ENCODE assay signal across 14 mouse cellular contexts in genomic region chr19:46635766-46636165, GRCm38 (mm10). TPM values are rescaled to one million over a fixed set of nuclear protein-coding genes. Genes with fewer than 3 reads are reported as not detected.
DNase-seq lines count a peak whose midpoint lies in the region; ATAC-seq and TF ChIP-seq lines count a peak whose summit lies in the region.
"Had no signal": no experiment of that assay in that cellular context is flagged by ENCODE, and none has a peak within 500 bp of the region (broad histone marks: within the 10 kb centered on the region; RNA-seq: fewer than 3 reads in every experiment).

No protein-coding gene starts in this region.

- peaks cover 12% of the 10 kb centered on the region; the same call in 1 of the 2 replicates for H3K36me3 ChIP-seq in kidney, embryonic 16.5 days (ENCODE audit: insufficient read depth, low read length)
- no peaks in the 10 kb centered on the region for H3K36me3 ChIP-seq in kidney, adult 2 months (ENCODE audit: control insufficient read depth, insufficient read depth, low read length)
- H3K36me3 ChIP-seq in liver, embryonic 11.5 days (ENCODE audit: control insufficient read depth, insufficient read depth, low read length): peaks cover 11% of the 10 kb centered on the region

- no peak for DNase-seq in gastrocnemius, adult 2 months
- no peak for DNase-seq in gastrocnemius, postnatal 36 days
- no peak for DNase-seq in kidney, adult 2 months
- peak; percentile 18 for DNase-seq in brain, embryonic 14.5 days (ENCODE audit: low read depth)
- no peak for DNase-seq in liver, embryonic 11.5 days (ENCODE audit: low spot score)
- DNase-seq in cerebellum, postnatal 25 days: no peak
- DNase-seq in adrenal gland, postnatal 25 days: no peak
- DNase-seq: adrenal gland, postnatal 36 days; cerebellum, adult 11 months had no signal

- no peak overlapping the region for H3K4me2 ChIP-seq in kidney, embryonic 16.5 days (replicated peaks; ENCODE audit: low read depth, low read length)
- H3K4me2 ChIP-seq in liver, embryonic 11.5 days: peak overlapping the region; percentile 23

- peak overlapping the region; percentile 95 for H3K27ac ChIP-seq in gastrocnemius, adult 2 months
- peak overlapping the region; percentile 46; the same call in 1 of the 2 replicates for H3K27ac ChIP-seq in kidney, embryonic 16.5 days (ENCODE audit: low read length)
- no peak overlapping the region for H3K27ac ChIP-seq in kidney, adult 2 months (ENCODE audit: insufficient read depth, low read depth, low read length)
- peak overlapping the region; percentile 21; the same call in 1 of the 2 replicates for H3K27ac ChIP-seq in liver, embryonic 11.5 days (ENCODE audit: low read depth, low read length)
- H3K27ac ChIP-seq: layer of hippocampus, adult 2 months had no signal

- TF ChIP-seq POLR2A in kidney, adult 2 months (IDR thresholded peaks at IDR 0.05; ENCODE audit: low read depth, low read length): no peak
- no peak for TF ChIP-seq POLR2A in brain, embryonic 14.5 days (IDR thresholded peaks at IDR 0.05; ENCODE audit: borderline replicate concordance, extremely low read depth, insufficient read depth, insufficient read length, poor library complexity, severe bottlenecking)

- no peak for TF ChIP-seq CTCF in gastrocnemius, adult 2 months (IDR thresholded peaks at IDR 0.05)
- no peak for TF ChIP-seq CTCF in kidney, adult 2 months (conservative IDR thresholded peaks at IDR 0.05; ENCODE audit: insufficient read depth, insufficient read length, low read depth, low read length)
- no peak for TF ChIP-seq CTCF in brain, embryonic 14.5 days (IDR thresholded peaks at IDR 0.05; ENCODE audit: borderline replicate concordance, extremely low read depth, insufficient read depth, insufficient read length)

- 62% methylated on average over 9 of the region's 9 CpGs for WGBS in kidney, embryonic 16.5 days
- WGBS in kidney, adult 2 months: 59% methylated on average over 9 of the region's 9 CpGs
- WGBS in liver, embryonic 11.5 days: 31% methylated on average over 9 of the region's 9 CpGs

- no peak for ATAC-seq in kidney, embryonic 16.5 days (ENCODE audit: low FRiP score, low TSS enrichment)
- peak; percentile 69 for ATAC-seq in liver, embryonic 11.5 days (replicated peaks; ENCODE audit: low FRiP score)

- H3K4me3 ChIP-seq in gastrocnemius, adult 2 months: peak overlapping the region; percentile 50
- H3K4me3 ChIP-seq in kidney, embryonic 16.5 days (ENCODE audit: low read length): no peak overlapping the region
- no peak overlapping the region for H3K4me3 ChIP-seq in kidney, adult 2 months (ENCODE audit: insufficient read depth, low read depth, low read length)
- no peak overlapping the region for H3K4me3 ChIP-seq in liver, embryonic 11.5 days (ENCODE audit: low read depth, low read length)
- H3K4me3 ChIP-seq: layer of hippocampus, adult 2 months had no signal

- no peak overlapping the region for H3K9ac ChIP-seq in kidney, embryonic 16.5 days (replicated peaks; ENCODE audit: low read length)
- no peak overlapping the region for H3K9ac ChIP-seq in liver, embryonic 11.5 days (ENCODE audit: low read depth, low read length)

- H3K9me3 ChIP-seq in kidney, embryonic 16.5 days (ENCODE audit: low read length): no peaks in the 10 kb centered on the region
- H3K9me3 ChIP-seq in liver, embryonic 11.5 days (ENCODE audit: control insufficient read depth, low read length): no peaks in the 10 kb centered on the region

- intact Hi-C loops in gastrocnemius, adult 2 months (cut with DNase I): no loop called here
- intact Hi-C loops in gastrocnemius, postnatal 36 days (cut with DNase I): no loop called here

- peaks cover 38% of the 10 kb centered on the region for H3K4me1 ChIP-seq in kidney, embryonic 16.5 days (ENCODE audit: insufficient read depth, low read length)
- H3K4me1 ChIP-seq in kidney, adult 2 months (ENCODE audit: control insufficient read depth, insufficient read depth, low read length): peaks cover 18% of the 10 kb centered on the region
- peaks cover 51% of the 10 kb centered on the region for H3K4me1 ChIP-seq in liver, embryonic 11.5 days (replicated peaks; ENCODE audit: control insufficient read depth, insufficient read depth, low read length)

- no peaks in the 10 kb centered on the region for H3K27me3 ChIP-seq in kidney, embryonic 16.5 days (ENCODE audit: insufficient read depth, low read length)
- H3K27me3 ChIP-seq in kidney, adult 2 months (replicated peaks; ENCODE audit: control insufficient read depth, insufficient read depth, low read length): no peaks in the 10 kb centered on the region
- H3K27me3 ChIP-seq in liver, embryonic 11.5 days (replicated peaks; ENCODE audit: control insufficient read depth, insufficient read depth, low read length): no peaks in the 10 kb centered on the region

RNA-seq across cellular contexts. Expression of gene Wbp1l, which starts 36.9 kb away (rescaled TPM):
- 100 to 1,000 TPM in 1 of 2 experiments, 10 to 100 TPM in 1; 65.4 to 101 TPM for total RNA-seq in gastrocnemius, adult 2 months (2021)
- 10 to 100 TPM; 56.2 to 66.2 TPM for total RNA-seq in gastrocnemius, postnatal 36 days (2021)
- 53.4 and 54.4 TPM in 2 replicates for polyA plus RNA-seq in kidney, embryonic 16.5 days (2015; fragmentation: Nextera tagmentation; extraction: Ambion mirVana)
- 60.1 and 60.3 TPM in 2 replicates for polyA plus RNA-seq in kidney, adult 2 months (2012; rRNA removed)
- 33.7 and 44.8 TPM in 2 replicates for polyA plus RNA-seq in brain, embryonic 14.5 days (2012; rRNA removed)
- 36.6 and 40.7 TPM in 2 replicates for polyA plus RNA-seq in liver, embryonic 11.5 days (2014; fragmentation: Nextera tagmentation; extraction: Ambion mirVana)
- total RNA-seq in adrenal gland, postnatal 25 days (2021): 154 and 189 TPM in 2 replicates

RNA-seq across cellular contexts. Expression of gene Cyp17a1, which starts 37.2 kb away (rescaled TPM):
- not detected for total RNA-seq in gastrocnemius, adult 2 months (2021)
- total RNA-seq in gastrocnemius, postnatal 36 days (2021): not detected
- polyA plus RNA-seq in kidney, embryonic 16.5 days (2015; fragmentation: Nextera tagmentation; extraction: Ambion mirVana): 7.1 TPM in 1 of 2 replicates, not detected in the other
- 0.27 and 0.29 TPM in 2 replicates for polyA plus RNA-seq in kidney, adult 2 months (2012; rRNA removed)
- polyA plus RNA-seq in brain, embryonic 14.5 days (2012; rRNA removed): not detected in 2 replicates
- polyA plus RNA-seq in liver, embryonic 11.5 days (2014; fragmentation: Nextera tagmentation; extraction: Ambion mirVana): 0.27 and 0.30 TPM in 2 replicates
- total RNA-seq in adrenal gland, postnatal 25 days (2021): 1.2 and 1.9 TPM in 2 replicates
- total RNA-seq: layer of hippocampus, adult 2 months; left cerebral cortex, postnatal 36 days; megakaryocyte-erythroid progenitor cell, adult 5-6 weeks had no signal
- polyA plus RNA-seq: cortical plate, adult 2 months had no signal

RNA-seq across cellular contexts. Expression of gene Borcs7, which starts 53.9 kb away (rescaled TPM):
- 10 to 100 TPM; 12.1 to 12.2 TPM for total RNA-seq in gastrocnemius, adult 2 months (2021)
- total RNA-seq in gastrocnemius, postnatal 36 days (2021): 10 to 100 TPM; 11.9 to 12.9 TPM
- polyA plus RNA-seq in kidney, embryonic 16.5 days (2015; fragmentation: Nextera tagmentation; extraction: Ambion mirVana): 15.6 and 19.0 TPM in 2 replicates
- 4.8 and 6.0 TPM in 2 replicates for polyA plus RNA-seq in kidney, adult 2 months (2012; rRNA removed)
- polyA plus RNA-seq in brain, embryonic 14.5 days (2012; rRNA removed): 10.2 and 12.3 TPM in 2 replicates
- 9.9 and 13.8 TPM in 2 replicates for polyA plus RNA-seq in liver, embryonic 11.5 days (2014; fragmentation: Nextera tagmentation; extraction: Ambion mirVana)
- 14.4 and 18.0 TPM in 2 replicates for total RNA-seq in adrenal gland, postnatal 25 days (2021)
